Mouse (Mus musculus) megakaryocyte, embryonic 14.5 days (primary cell): Measurements from ENCODE around the gene Myom1. TPM values are rescaled to one million over a fixed set of nuclear protein-coding genes. Genes with fewer than 3 reads are reported as not detected.

Experiments
- H3K27me3 ChIP-seq: replicated peaks from 2 replicates; pipeline ENCODE3; 2012; ENCODE audit warnings: inconsistent platforms
- H3K36me3 ChIP-seq: replicated peaks from 2 replicates; pipeline ENCODE3; 2012; ENCODE audit warnings: low read length, inconsistent platforms, mixed read lengths
- H3K4me1 ChIP-seq: 2 replicates; pipeline ENCODE4 v1.6.1; 2012; ENCODE audit warnings: inconsistent platforms
- H3K4me3 ChIP-seq: replicated peaks from 2 replicates; pipeline ENCODE3; 2012; ENCODE audit warnings: moderate library complexity, mild to moderate bottlenecking, inconsistent platforms
- H3K9me3 ChIP-seq: 2 replicates; pipeline ENCODE4 v1.6.1; 2012; ENCODE audit warnings: inconsistent platforms
- FLI1 ChIP-seq: IDR thresholded peaks from 2 replicates; pipeline ENCODE4 v1.6.1; 2012; ENCODE audit warnings: low read length, inconsistent platforms, mixed read lengths
- GATA1 ChIP-seq: IDR thresholded peaks from 3 replicates; pipeline ENCODE4 v1.6.1; 2012; ENCODE audit warnings: mixed read lengths, low read length, inconsistent platforms, borderline replicate concordance
- polyA plus RNA-seq: library from polyadenylated mRNA; stranded (reverse); fragments of >175 nt; gene quantifications from 2 replicates; pipeline ENCODE4 v1.2.3, GENCODE M21; 2012; ENCODE audit warnings: low replicate concordance; ENCODE audit not compliant: insufficient read depth

Gene Myom1
- polyA plus RNA-seq, 1 experiment, result 12.3 TPM

GRCm38 (mm10) chr17:70979345-70980223 is 22.8 kb upstream of the Myom1 start:
- Histone ChIP-seq H3K4me3 (no peak overlapping the region), H3K36me3 (peaks cover 65% of the 10 kb centered on the region), H3K9me3 (no peaks in the 10 kb centered on the region), H3K27me3 (no peaks in the 10 kb centered on the region), H3K4me1 (peaks cover 20% of the 10 kb centered on the region)
- TF ChIP-seq GATA1 (no peak), FLI1 (no peak)

GRCm38 (mm10) chr17:70985501-70986354 is 16.7 kb upstream of the Myom1 start:
- Histone ChIP-seq H3K4me3 (peak overlapping the region; percentile 69), H3K36me3 (peaks cover 80% of the 10 kb centered on the region), H3K9me3 (no peaks in the 10 kb centered on the region), H3K4me1 (peaks cover 40% of the 10 kb centered on the region), H3K27me3 (no peaks in the 10 kb centered on the region)
- no peak for TF ChIP-seq GATA1
- TF ChIP-seq FLI1, result no peak

- Histone ChIP-seq H3K4me1 (peaks cover 43% of the 10 kb centered on the region), H3K4me3 (no peak overlapping the region), H3K27me3 (no peaks in the 10 kb centered on the region), H3K36me3 (peaks cover 75% of the 10 kb centered on the region), H3K9me3 (no peaks in the 10 kb centered on the region)
- TF ChIP-seq GATA1 (no peak), FLI1 (no peak)
Measured at GRCm38 (mm10) chr17:70986355-70986740, 16.1 kb upstream of the Myom1 start.

- Histone ChIP-seq H3K4me1 (peaks cover 43% of the 10 kb centered on the region), H3K36me3 (peaks cover 75% of the 10 kb centered on the region), H3K4me3 (no peak overlapping the region), H3K9me3 (no peaks in the 10 kb centered on the region), H3K27me3 (no peaks in the 10 kb centered on the region)
- TF ChIP-seq GATA1 (no peak), FLI1 (no peak)
Measured at GRCm38 (mm10) chr17:70986831-70987660, 15.4 kb upstream of the Myom1 start.

- no peaks in the 10 kb centered on the region for H3K27me3 ChIP-seq
- H3K4me1 ChIP-seq, result peaks cover 47% of the 10 kb centered on the region
- no peaks in the 10 kb centered on the region for H3K9me3 ChIP-seq
- TF ChIP-seq GATA1, result no peak
- TF ChIP-seq FLI1, result no peak
- peaks cover 74% of the 10 kb centered on the region for H3K36me3 ChIP-seq
- peak overlapping the region; percentile 12 for H3K4me3 ChIP-seq
Measured at GRCm38 (mm10) chr17:70988337-70988767, 14.1 kb upstream of the Myom1 start.

GRCm38 (mm10) chr17:70989430-70989829 is 13.0 kb upstream of the Myom1 start:
- TF ChIP-seq GATA1 (no peak), FLI1 (no peak)
- peaks cover 55% of the 10 kb centered on the region for H3K4me1 ChIP-seq
- peaks cover 76% of the 10 kb centered on the region for H3K36me3 ChIP-seq

GRCm38 (mm10) chr17:70989991-70990390 is 12.4 kb upstream of the Myom1 start:
- peaks cover 79% of the 10 kb centered on the region for H3K36me3 ChIP-seq
- TF ChIP-seq GATA1, result no peak
- TF ChIP-seq FLI1, result no peak
- no peaks in the 10 kb centered on the region for H3K9me3 ChIP-seq
- no peaks in the 10 kb centered on the region for H3K27me3 ChIP-seq
- peaks cover 60% of the 10 kb centered on the region for H3K4me1 ChIP-seq
- H3K4me3 ChIP-seq, result peak overlapping the region; percentile 95

More at GRCm38 (mm10) chr17:70989430-70989829, 13.0 kb upstream of the Myom1 start:
- no peaks in the 10 kb centered on the region for H3K27me3 ChIP-seq
- no peaks in the 10 kb centered on the region for H3K9me3 ChIP-seq
- peak overlapping the region; percentile 95 for H3K4me3 ChIP-seq

- peaks cover 81% of the 10 kb centered on the region for H3K36me3 ChIP-seq
- no peaks in the 10 kb centered on the region for H3K27me3 ChIP-seq
- no peak for TF ChIP-seq FLI1
- no peak for TF ChIP-seq GATA1
- peaks cover 60% of the 10 kb centered on the region for H3K4me1 ChIP-seq
- no peaks in the 10 kb centered on the region for H3K9me3 ChIP-seq
- H3K4me3 ChIP-seq, result peak overlapping the region; percentile 95
Measured at GRCm38 (mm10) chr17:70990403-70991303, 11.8 kb upstream of the Myom1 start.
